Mouse (Mus musculus) C2C12 (cell line): ENCODE measurements around the gene Sfxn5.

Source experiments
- CEBPB ChIP-seq: IDR thresholded peaks from one replicate; pipeline ENCODE4 v1.6.1; 2011; ENCODE audit warnings: low read depth, mild to moderate bottlenecking, control low read depth, moderate library complexity
- CTCF ChIP-seq: IDR thresholded peaks from one replicate; pipeline ENCODE4 v1.5.1; 2011; ENCODE audit not compliant: control insufficient read depth, insufficient read depth, insufficient read length
- FOSL1 ChIP-seq: IDR thresholded peaks from one replicate; pipeline ENCODE4 v1.8.0; 2011; ENCODE audit warnings: mild to moderate bottlenecking, low read length; ENCODE audit not compliant: poor library complexity, insufficient read depth, severe bottlenecking
- MAX ChIP-seq: IDR thresholded peaks from one replicate; pipeline ENCODE4 v1.6.1; 2011; ENCODE audit warnings: mild to moderate bottlenecking, control low read depth
- MYOD1 ChIP-seq: IDR thresholded peaks from one replicate; pipeline ENCODE4 v1.6.1; 2011; ENCODE audit warnings: low read depth; ENCODE audit not compliant: control insufficient read depth, insufficient read length
- MYOG ChIP-seq: IDR thresholded peaks from one replicate; pipeline ENCODE4 v1.6.1; 2011; ENCODE audit not compliant: control insufficient read depth, insufficient read length; ENCODE audit errors: extremely low read depth
- USF1 ChIP-seq: IDR thresholded peaks from one replicate; pipeline ENCODE4 v1.6.1; 2011; ENCODE audit warnings: low read depth, mild to moderate bottlenecking, control low read depth, moderate library complexity

DNA sequence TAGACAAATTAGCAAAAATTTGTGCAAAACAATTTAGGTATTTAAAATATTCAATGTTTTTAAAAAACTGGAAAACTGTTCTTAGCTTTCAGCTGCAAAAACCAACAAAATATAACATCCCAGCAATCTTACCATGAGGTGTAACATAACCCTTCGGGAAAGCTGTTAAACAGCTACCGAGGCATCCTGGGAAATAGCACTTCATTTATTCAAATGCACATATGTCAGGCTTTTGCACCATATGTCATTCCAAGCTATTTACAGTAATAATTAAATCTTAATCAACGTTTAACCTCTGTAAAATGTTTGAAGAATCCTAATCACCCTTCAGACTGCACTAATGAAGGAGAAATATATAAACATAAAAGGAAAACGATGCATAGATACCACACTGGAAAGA lies 115.0 kb downstream of the Sfxn5 start:
- no peak for TF ChIP-seq CTCF
- no peak for TF ChIP-seq MYOD1
- TF ChIP-seq MAX: no peak
- no peak for TF ChIP-seq USF1
- TF ChIP-seq MYOG: no peak
- no peak for TF ChIP-seq CEBPB
- no peak for TF ChIP-seq FOSL1
